Mouse (Mus musculus) left cerebral cortex, postnatal 14 days (tissue): Measurements from ENCODE around the gene Chst15. TPM values are rescaled to one million over a fixed set of nuclear protein-coding genes. Genes with fewer than 3 reads are reported as not detected.

Source experiments
- DNase-seq, 2 experiments: peaks; one replicate each; pipeline ENCODE4 v3.0.0; 2021 to 2022; ENCODE audit warnings: low spot score in 2 of 2, mixed read lengths in 1 of 2
- intact Hi-C: fragments of 180-260 bp; cut with DNase I; formaldehyde crosslinking; loops from one replicate; pipeline ENCODE4 v1.15.1; 2025
- total RNA-seq, 2 experiments: library from RNA; stranded (reverse); gene quantifications; 2 replicates each; pipeline ENCODE4 v1.2.3; 2021

Chst15 gene
- total RNA-seq, 2 experiments from 2014 or later = 33.0 to 34.7 TPM

GRCm38 (mm10) chr7:132242617-132243141 is 74.3 kb downstream of the Chst15 start:
- peak in 1 of 2 experiments; percentile 30 for DNase-seq
- intact Hi-C loops = no loop called here

- intact Hi-C loops = no loop called here
- no peak for DNase-seq
These were observed 78.1 kb downstream of the Chst15 start for GRCm38 (mm10) chr7:132238921-132239320.

GRCm38 (mm10) chr7:132237191-132237590 is 79.8 kb downstream of the Chst15 start:
- intact Hi-C loops = no loop called here
- no peak for DNase-seq

- intact Hi-C loops = no loop called here
- no peak for DNase-seq
These were observed 80.2 kb downstream of the Chst15 start for GRCm38 (mm10) chr7:132236789-132237188.

GRCm38 (mm10) chr7:132234250-132234649 is 82.8 kb downstream of the Chst15 start:
- DNase-seq = no peak
- intact Hi-C loops = no loop called here

- intact Hi-C loops = no loop called here
- DNase-seq = no peak
These were observed 83.3 kb downstream of the Chst15 start for GRCm38 (mm10) chr7:132233732-132234131.

GRCm38 (mm10) chr7:132232937-132233336 is 84.1 kb downstream of the Chst15 start:
- no peak for DNase-seq
- intact Hi-C loops = no loop called here

GRCm38 (mm10) chr7:132231476-132231875 is 85.6 kb downstream of the Chst15 start:
- intact Hi-C loops = no loop called here
- no peak for DNase-seq

- intact Hi-C loops = no loop called here
These were observed 86.1 kb downstream of the Chst15 start for GRCm38 (mm10) chr7:132230961-132231360.

GRCm38 (mm10) chr7:132227075-132227640 is 89.9 kb downstream of the Chst15 start:
- intact Hi-C loops = loop anchor here (2.0 kb wide), 2 partner anchors 90 to 248 kb away; partner anchors contain the start of gene Chst15

More at GRCm38 (mm10) chr7:132230961-132231360, 86.1 kb downstream of the Chst15 start:
- no peak for DNase-seq

GRCm38 (mm10) chr7:132226379-132227074 is 90.5 kb downstream of the Chst15 start:
- peak; percentile 93 to 97 for DNase-seq
- intact Hi-C loops = loop anchor here (1.0 to 2.0 kb wide), 3 partner anchors 90 to 325 kb away; partner anchors contain the start of gene Chst15

More at GRCm38 (mm10) chr7:132227075-132227640, 89.9 kb downstream of the Chst15 start:
- no peak for DNase-seq

- no peak for DNase-seq
- intact Hi-C loops = no loop called here
These were observed 93.4 kb downstream of the Chst15 start for GRCm38 (mm10) chr7:132223452-132224141.

- no peak for DNase-seq
- intact Hi-C loops = loop anchor here (5.0 kb wide), 1 partner anchor 247 kb away; the partner anchor contains the start of gene Gpr26
These were observed 103.0 kb downstream of the Chst15 start for GRCm38 (mm10) chr7:132214031-132214430.

- intact Hi-C loops = loop anchor here (1.0 to 5.0 kb wide), 2 partner anchors 246 to 314 kb away; partner anchors contain the start of gene Gpr26
- DNase-seq = peak; percentile 84 to 89
These were observed 103.6 kb downstream of the Chst15 start for GRCm38 (mm10) chr7:132213460-132213859.

- intact Hi-C loops = loop anchor here (5.0 kb wide), 1 partner anchor 245 kb away; the partner anchor contains the start of gene Gpr26
- DNase-seq = no peak
These were observed 104.9 kb downstream of the Chst15 start for GRCm38 (mm10) chr7:132211920-132212701.

GRCm38 (mm10) chr7:132210616-132211015 is 106.4 kb downstream of the Chst15 start:
- intact Hi-C loops = loop anchor here (5.0 kb wide), 1 partner anchor 243 kb away; the partner anchor contains the start of gene Gpr26
- no peak for DNase-seq

- intact Hi-C loops = loop anchor here (2.0 to 10.0 kb wide), 2 partner anchors 34 to 134 kb away; no protein-coding TSS in a partner anchor
- DNase-seq = peak; percentile 58 to 77
These were observed 107.9 kb downstream of the Chst15 start for GRCm38 (mm10) chr7:132208946-132209651.

GRCm38 (mm10) chr7:132204073-132204612 is 112.9 kb downstream of the Chst15 start:
- no peak for DNase-seq
- intact Hi-C loops = loop anchor here (10.0 kb wide), 1 partner anchor 129 kb away; no protein-coding TSS in a partner anchor
